Mouse (Mus musculus) lung, embryonic 16.5 days (tissue): ENCODE results near the gene Scel. TPM values are rescaled to one million over a fixed set of nuclear protein-coding genes. Genes with fewer than 3 reads are reported as not detected.

Experiments
- ATAC-seq: fragments of 200-750 bp; cut with Nextera tagmentation; 2 replicates; pipeline ENCODE4 v1.8.0; 2017; ENCODE audit warnings: low read depth, mild to moderate bottlenecking, moderate library complexity
- H3K27ac ChIP-seq: fragments of 300-500 bp; sonication (generic); 2 replicates; pipeline ENCODE4 v1.5.1; 2014; ENCODE audit warnings: mild to moderate bottlenecking, control low read depth, low read length
- H3K27me3 ChIP-seq: fragments of 300-500 bp; sonication (generic); 2 replicates; pipeline ENCODE4 v1.6.1; 2014; ENCODE audit warnings: low read depth, low read length, mixed read lengths; ENCODE audit not compliant: control insufficient read depth, insufficient read depth
- H3K36me3 ChIP-seq: fragments of 300-500 bp; sonication (generic); 2 replicates; pipeline ENCODE4 v1.6.1; 2014; ENCODE audit warnings: low read length; ENCODE audit not compliant: control insufficient read depth, insufficient read depth
- H3K4me1 ChIP-seq: fragments of 300-500 bp; sonication (generic); replicated peaks from 2 replicates; pipeline ENCODE4 v1.6.1; 2014; ENCODE audit warnings: low read length, mixed read lengths; ENCODE audit not compliant: control insufficient read depth, insufficient read depth
- H3K4me2 ChIP-seq: fragments of 300-500 bp; sonication (generic); 2 replicates; pipeline ENCODE4 v1.6.1; 2014; ENCODE audit warnings: low read depth, low read length, control low read depth
- H3K4me3 ChIP-seq: fragments of 300-500 bp; sonication (generic); 2 replicates; pipeline ENCODE4 v1.5.1; 2014; ENCODE audit warnings: mild to moderate bottlenecking, low read length, control low read depth
- H3K9ac ChIP-seq: fragments of 300-500 bp; sonication (generic); 2 replicates; pipeline ENCODE4 v1.6.1; 2014; ENCODE audit warnings: low read length, control low read depth
- H3K9me3 ChIP-seq: fragments of 300-500 bp; sonication (generic); 2 replicates; pipeline ENCODE4 v1.6.1; 2016; ENCODE audit warnings: low read length; ENCODE audit not compliant: control insufficient read depth
- WGBS: fragments of 180-500 bp; shearing (Covaris S2); extraction: QIAGEN DNeasy Blood & Tissue Kit; methylation state at CpG from one replicate; pipeline ENCODE4 v1.1.7; 2014; 5-methylcytosine and 5-hydroxymethylcytosine counted together
- polyA plus RNA-seq: library from polyadenylated mRNA; unstranded; fragments of >200 nt; fragmentation: Nextera tagmentation; extraction: Ambion mirVana; gene quantifications from 2 replicates; pipeline ENCODE4 v1.2.1, GENCODE M21; 2015

The Scel gene
- polyA plus RNA-seq, 1 experiment from 2014 or later, result 1.7 TPM

DNA sequence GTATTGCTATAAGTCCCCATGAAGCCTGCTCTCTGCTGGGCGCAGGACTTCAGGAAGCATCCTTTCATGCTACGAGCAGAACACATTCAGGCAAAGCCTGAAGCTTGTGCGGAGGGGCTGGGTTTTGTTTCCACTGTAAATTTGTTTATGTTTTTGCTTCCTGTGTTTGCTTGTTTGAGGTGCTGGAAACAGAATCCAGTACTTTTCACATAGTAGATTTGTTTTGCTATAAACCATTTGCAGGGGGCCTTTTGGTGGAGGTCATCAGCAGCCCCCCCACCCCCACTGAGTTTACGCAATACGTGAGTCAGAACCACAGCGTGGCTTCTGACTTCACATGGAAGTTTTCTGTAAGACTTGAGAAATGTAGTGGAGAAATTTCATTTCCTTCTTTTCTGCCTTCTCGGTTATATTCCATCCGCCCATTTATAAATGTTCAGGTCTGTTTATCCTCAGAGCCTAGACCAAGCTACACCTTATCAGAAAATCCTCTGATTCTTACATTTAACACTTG lies 22.4 kb downstream of the Scel start:
- Histone ChIP-seq H3K27ac (no peak overlapping the region), H3K27me3 (no peaks in the 10 kb centered on the region), H3K9me3 (no peaks in the 10 kb centered on the region), H3K4me2 (no peak overlapping the region), H3K4me3 (no peak overlapping the region), H3K36me3 (no peaks in the 10 kb centered on the region), H3K4me1 (no peaks in the 10 kb centered on the region), H3K9ac (no peak overlapping the region)
- whole genome bisulfite sequencing, result 65% methylated on average over 8 of the region's 8 CpGs
- no peak for ATAC-seq

GRCm38 (mm10) chr14:103536334-103536733 lies 23.2 kb downstream of the Scel start:
- WGBS, result 30% methylated on average over 10 of the region's 10 CpGs
- no peak overlapping the region for H3K9ac ChIP-seq
- no peak overlapping the region for H3K27ac ChIP-seq
- H3K4me3 ChIP-seq, result no peak overlapping the region
- no peaks in the 10 kb centered on the region for H3K4me1 ChIP-seq
- H3K9me3 ChIP-seq, result no peaks in the 10 kb centered on the region
- H3K4me2 ChIP-seq, result no peak overlapping the region
- no peak for ATAC-seq
- H3K27me3 ChIP-seq, result no peaks in the 10 kb centered on the region
- no peaks in the 10 kb centered on the region for H3K36me3 ChIP-seq

GRCm38 (mm10) chr14:103537355-103538056 lies 24.4 kb downstream of the Scel start:
- Histone ChIP-seq H3K36me3 (no peaks in the 10 kb centered on the region), H3K4me2 (no peak overlapping the region), H3K27ac (no peak overlapping the region), H3K4me3 (no peak overlapping the region), H3K9me3 (no peaks in the 10 kb centered on the region), H3K4me1 (no peaks in the 10 kb centered on the region), H3K9ac (no peak overlapping the region), H3K27me3 (no peaks in the 10 kb centered on the region)
- WGBS, result 8% methylated on average over 13 of the region's 13 CpGs
- ATAC-seq, result no peak

GRCm38 (mm10) chr14:103539796-103540195 lies 26.7 kb downstream of the Scel start:
- no peak overlapping the region for H3K4me3 ChIP-seq
- WGBS, result 54% methylated on average over 4 of the region's 4 CpGs
- H3K36me3 ChIP-seq, result no peaks in the 10 kb centered on the region
- no peaks in the 10 kb centered on the region for H3K9me3 ChIP-seq
- H3K4me1 ChIP-seq, result no peaks in the 10 kb centered on the region
- H3K4me2 ChIP-seq, result no peak overlapping the region
- H3K27me3 ChIP-seq, result no peaks in the 10 kb centered on the region
- no peak for ATAC-seq
- no peak overlapping the region for H3K9ac ChIP-seq
- H3K27ac ChIP-seq, result no peak overlapping the region

DNA sequence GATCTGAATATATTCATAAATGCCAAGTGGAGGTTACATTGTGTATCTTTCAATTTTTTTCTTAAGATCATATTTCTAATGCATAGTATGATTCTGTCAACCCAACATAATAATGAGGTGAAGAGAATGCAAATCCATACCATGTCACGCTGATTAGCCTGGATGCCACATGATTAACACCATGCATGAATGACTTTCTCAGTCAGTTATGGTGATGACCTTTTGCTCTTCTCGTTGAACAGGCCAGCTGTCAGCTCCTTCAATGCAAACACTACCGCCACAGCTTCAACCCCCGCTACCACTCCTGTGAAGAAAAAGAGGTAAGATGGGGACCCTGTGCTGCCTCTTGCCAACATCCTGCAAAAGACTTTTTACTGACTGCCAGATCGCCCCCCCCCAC lies 28.5 kb downstream of the Scel start:
- ATAC-seq, result no peak
- WGBS, result 37% methylated on average over 5 of the region's 5 CpGs

GRCm38 (mm10) chr14:103543304-103544079 lies 30.4 kb downstream of the Scel start:
- H3K27ac ChIP-seq, result no peak overlapping the region
- H3K4me3 ChIP-seq, result no peak overlapping the region
- no peak overlapping the region for H3K4me2 ChIP-seq
- no peaks in the 10 kb centered on the region for H3K27me3 ChIP-seq
- 0 out of 2 replicates have a peak, but pooled peaks cover 4% of the 10 kb centered on the region for H3K4me1 ChIP-seq
- ATAC-seq, result no peak
- H3K9ac ChIP-seq, result no peak overlapping the region
- no peaks in the 10 kb centered on the region for H3K9me3 ChIP-seq
- H3K36me3 ChIP-seq, result no peaks in the 10 kb centered on the region
- WGBS, result 54% methylated on average over 4 of the region's 4 CpGs

More for the DNA sequence above, 28.5 kb downstream of the Scel start:
- 0 out of 2 replicates have a peak, but pooled peaks cover 4% of the 10 kb centered on the region for H3K4me1 ChIP-seq
- H3K9ac ChIP-seq, result no peak overlapping the region
- H3K27ac ChIP-seq, result no peak overlapping the region
- no peaks in the 10 kb centered on the region for H3K36me3 ChIP-seq
- H3K27me3 ChIP-seq, result no peaks in the 10 kb centered on the region
- no peak overlapping the region for H3K4me2 ChIP-seq
- H3K4me3 ChIP-seq, result no peak overlapping the region
- no peaks in the 10 kb centered on the region for H3K9me3 ChIP-seq

DNA sequence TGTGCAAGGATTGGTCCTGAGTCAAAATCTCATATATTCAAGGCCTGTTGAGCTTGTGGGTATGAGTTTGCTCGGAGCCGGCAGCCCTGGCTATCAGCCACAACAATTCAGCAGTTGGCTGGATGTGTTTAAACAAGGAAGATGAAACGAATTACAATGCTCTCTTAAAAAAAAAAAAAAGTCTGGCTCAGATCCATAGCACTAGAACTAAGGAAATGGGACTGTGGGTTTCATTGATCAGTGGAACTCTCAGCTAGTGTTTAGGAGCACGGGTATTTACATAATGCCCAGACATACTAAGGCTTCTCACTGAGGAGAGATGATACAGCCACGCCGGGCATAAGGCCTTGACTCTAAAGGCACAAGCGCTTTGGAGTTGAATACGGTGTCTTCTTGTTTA lies 32.6 kb downstream of the Scel start:
- Histone ChIP-seq H3K36me3 (no peaks in the 10 kb centered on the region), H3K9me3 (no peaks in the 10 kb centered on the region), H3K27me3 (no peaks in the 10 kb centered on the region), H3K4me3 (no peak overlapping the region), H3K9ac (no peak overlapping the region), H3K27ac (no peak overlapping the region), H3K4me2 (peak overlapping the region; percentile 21; the same call in 1 of the 2 replicates), H3K4me1 (0 out of 2 replicates have a peak, but pooled peaks cover 4% of the 10 kb centered on the region)
- ATAC-seq, result no peak
- 36% methylated on average over 8 of the region's 8 CpGs for WGBS

- 0 out of 2 replicates have a peak overlapping the region, but pooled peaks have one; percentile 21 for H3K4me2 ChIP-seq
- ATAC-seq, result no peak
- no peak overlapping the region for H3K9ac ChIP-seq
- no peaks in the 10 kb centered on the region for H3K9me3 ChIP-seq
- WGBS, result 69% methylated on average over 12 of the region's 12 CpGs
- no peaks in the 10 kb centered on the region for H3K36me3 ChIP-seq
- no peaks in the 10 kb centered on the region for H3K27me3 ChIP-seq
- H3K27ac ChIP-seq, result no peak overlapping the region
- no peak overlapping the region for H3K4me3 ChIP-seq
- 0 out of 2 replicates have a peak, but pooled peaks cover 4% of the 10 kb centered on the region for H3K4me1 ChIP-seq
Measured at GRCm38 (mm10) chr14:103546246-103546645, 33.1 kb downstream of the Scel start.

GRCm38 (mm10) chr14:103548220-103548619 lies 35.1 kb downstream of the Scel start:
- no peak overlapping the region for H3K27ac ChIP-seq
- no peak for ATAC-seq
- H3K9ac ChIP-seq, result no peak overlapping the region
- H3K36me3 ChIP-seq, result no peaks in the 10 kb centered on the region
- 0 out of 2 replicates have a peak, but pooled peaks cover 4% of the 10 kb centered on the region for H3K4me1 ChIP-seq
- H3K4me3 ChIP-seq, result no peak overlapping the region
- WGBS, result 76% methylated on average over 6 of the region's 6 CpGs
- no peaks in the 10 kb centered on the region for H3K27me3 ChIP-seq
- no peak overlapping the region for H3K4me2 ChIP-seq
- H3K9me3 ChIP-seq, result no peaks in the 10 kb centered on the region
